Mouse (Mus musculus): ENCODE measurements at regions not wholly inside any gene's neighbourhood (a gene's known extent, or its start where the extent isn't known, plus 50 kb on each side); places are given as distances from the start of the nearest gene placed in this dataset.

DNA sequence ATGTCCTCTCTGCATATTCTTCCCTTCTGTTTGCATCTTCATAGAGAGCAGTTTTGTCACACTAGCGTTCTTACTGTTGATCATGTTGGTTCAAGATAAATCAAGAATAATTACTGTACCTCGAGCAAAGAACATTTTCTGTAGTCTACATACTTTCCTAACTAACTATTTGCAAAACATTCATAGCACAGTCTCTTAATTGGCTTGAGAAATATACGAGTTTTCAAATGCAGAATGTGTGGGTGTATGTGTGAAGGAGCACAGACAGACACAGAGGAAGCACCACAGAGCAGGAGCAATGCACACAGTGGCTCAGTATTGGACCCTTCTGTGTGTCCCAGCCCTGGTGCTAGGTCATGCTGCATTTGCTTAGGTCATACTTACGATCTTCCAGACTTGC is 322.7 kb upstream of the 4931417E11Rik start:
- DNase-seq (ENCODE audit: low spot score in 2 of 2), result peak in 1 of 2 experiments; percentile 6
- intact Hi-C loops (cut with DNase I), result no loop called here

DNA sequence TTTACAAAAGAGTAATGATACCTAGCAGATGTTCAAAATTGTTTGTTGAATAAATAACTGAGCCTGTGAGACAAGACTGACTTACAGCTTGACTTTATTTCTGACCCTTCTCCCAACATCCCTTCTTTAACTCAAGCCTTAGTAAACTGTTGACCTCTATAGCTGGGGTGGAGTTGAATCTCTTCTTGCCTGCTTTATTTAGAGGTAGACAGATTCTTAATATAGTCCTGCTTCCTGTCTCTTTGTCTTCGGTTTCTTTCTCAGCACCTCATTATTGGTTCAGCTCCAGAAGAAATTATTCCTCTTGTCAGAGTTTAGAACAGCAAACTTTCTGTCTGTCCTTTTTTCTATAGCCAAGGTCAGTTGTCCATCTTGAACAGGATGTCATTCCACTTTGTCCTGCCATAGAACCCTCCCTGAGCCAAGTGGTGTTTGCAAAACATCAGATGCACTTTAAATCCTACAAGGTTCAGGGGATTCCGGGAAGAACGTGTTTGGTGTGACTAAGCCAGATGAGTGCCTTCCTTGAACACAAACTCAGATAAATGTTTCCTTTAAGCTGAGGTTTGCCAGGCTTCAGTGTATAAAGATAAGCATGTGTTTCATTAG is 286.8 kb upstream of the 4931417E11Rik start:
- intact Hi-C loops (cut with DNase I), result no loop called here
- DNase-seq (ENCODE audit: low spot score in 2 of 2), result no peak

Measured in left cerebral cortex, postnatal 36 days (tissue).